Mouse (Mus musculus) embryonic facial prominence, embryonic 12.5 days (tissue): ENCODE data around the gene Id1. TPM values are rescaled to one million over a fixed set of nuclear protein-coding genes. Genes with fewer than 3 reads are reported as not detected.

Experiments
- microRNA-seq: library from miRNA; unstranded; fragments of <30 nt; microRNA quantifications from one replicate; pipeline ENCODE4, GENCODE M21; 2017
- polyA plus RNA-seq: library from polyadenylated mRNA; unstranded; fragments of >200 nt; fragmentation: Nextera tagmentation; extraction: Ambion mirVana; gene quantifications from 2 replicates; pipeline ENCODE4 v1.2.1, GENCODE M21; 2016

Gene Id1
- polyA plus RNA-seq, 1 experiment from 2014 or later, result 168 TPM

Small RNA genes lying within 50 kb of the gene (microRNA-seq; reads per million reads assigned to microRNA genes)
- gene Gm23802, result not detected

Other genes with a start within 250 kb of the Id1 start
- not detected in 2 replicates for gene Defb22, start 246.1 kb upstream of the Id1 start, polyA plus RNA-seq
- not detected in 2 replicates for gene Defb26, start 224.6 kb upstream of the Id1 start, polyA plus RNA-seq
- gene Defb28, start 218.0 kb upstream of the Id1 start, polyA plus RNA-seq, result not detected in 2 replicates
- gene Defb29, start 196.2 kb upstream of the Id1 start, polyA plus RNA-seq, result not detected in 2 replicates
- gene Gm17416, start 166.9 kb upstream of the Id1 start, polyA plus RNA-seq, result not detected in 2 replicates
- not detected in 2 replicates for gene Defb21, start 163.5 kb upstream of the Id1 start, polyA plus RNA-seq
- gene Defb19, start 155.9 kb upstream of the Id1 start, polyA plus RNA-seq, result not detected in 2 replicates
- gene Defb45, start 136.9 kb upstream of the Id1 start, polyA plus RNA-seq, result not detected in 2 replicates
- not detected in 2 replicates for gene Defb36, start 131.9 kb upstream of the Id1 start, polyA plus RNA-seq
- gene Defb25, start 113.2 kb upstream of the Id1 start, polyA plus RNA-seq, result not detected in 2 replicates
- gene Rem1, start 109.3 kb upstream of the Id1 start, polyA plus RNA-seq, result 1.1 and 1.6 TPM in 2 replicates
- 129 and 131 TPM in 2 replicates for gene H13, start 66.8 kb upstream of the Id1 start, polyA plus RNA-seq
- gene Mcts2, start 49.2 kb upstream of the Id1 start, polyA plus RNA-seq, result 36.4 and 38.9 TPM in 2 replicates
- 14.3 and 14.5 TPM in 2 replicates for gene Cox4i2, start 17.9 kb downstream of the Id1 start, polyA plus RNA-seq
- gene Bcl2l1, start 95.5 kb downstream of the Id1 start, polyA plus RNA-seq, result 104 and 105 TPM in 2 replicates
- 92.4 and 106 TPM in 2 replicates for gene Tpx2, start 111.7 kb downstream of the Id1 start, polyA plus RNA-seq
- 0.06 TPM in 1 of 2 replicates, not detected in the other for gene Mylk2, start 175.1 kb downstream of the Id1 start, polyA plus RNA-seq
- 0.80 and 0.84 TPM in 2 replicates for gene Foxs1, start 197.0 kb downstream of the Id1 start, polyA plus RNA-seq
- gene Dusp15, start 215.4 kb downstream of the Id1 start, polyA plus RNA-seq, result 0.90 and 1.4 TPM in 2 replicates
- 0.50 and 0.97 TPM in 2 replicates for gene Ttll9, start 226.2 kb downstream of the Id1 start, polyA plus RNA-seq